Mouse (Mus musculus) heart, embryonic 10.5 days (tissue): ENCODE results near the gene Crtc1. TPM values are rescaled to one million over a fixed set of nuclear protein-coding genes. Genes with fewer than 3 reads are reported as not detected.

Source experiments
- DNase-seq: peaks from one replicate; pipeline ENCODE4 v3.0.0-alpha.2; 2017; ENCODE audit warnings: low spot score
- H3K27ac ChIP-seq: fragments of 300-500 bp; sonication (generic); 2 replicates; pipeline ENCODE4 v1.5.1; 2016; ENCODE audit warnings: mild to moderate bottlenecking
- H3K27me3 ChIP-seq: fragments of 300-500 bp; sonication (generic); 2 replicates; pipeline ENCODE4 v1.6.1; 2016; ENCODE audit warnings: mild to moderate bottlenecking; ENCODE audit not compliant: poor library complexity, insufficient read depth, severe bottlenecking
- H3K36me3 ChIP-seq: fragments of 300-500 bp; sonication (generic); 2 replicates; pipeline ENCODE4 v1.6.1; 2016; ENCODE audit warnings: mild to moderate bottlenecking, moderate library complexity
- H3K4me1 ChIP-seq: fragments of 300-500 bp; sonication (generic); 2 replicates; pipeline ENCODE4 v1.6.1; 2016; ENCODE audit warnings: mild to moderate bottlenecking
- H3K4me3 ChIP-seq: fragments of 300-500 bp; sonication (generic); 2 replicates; pipeline ENCODE4 v1.5.1; 2016; ENCODE audit warnings: mild to moderate bottlenecking, moderate library complexity
- H3K9me3 ChIP-seq: fragments of 300-500 bp; sonication (generic); 2 replicates; pipeline ENCODE4 v1.6.1; 2016; ENCODE audit warnings: mild to moderate bottlenecking, moderate library complexity
- WGBS: fragments of 180-500 bp; shearing (Covaris S2); methylation state at CpG from one replicate; pipeline ENCODE4 v1.1.7; 2016; 5-methylcytosine and 5-hydroxymethylcytosine counted together
- polyA plus RNA-seq: library from polyadenylated mRNA; unstranded; fragments of >200 nt; fragmentation: Nextera tagmentation; extraction: Ambion mirVana; gene quantifications from 2 replicates; pipeline ENCODE4 v1.2.1, GENCODE M21; 2016

Crtc1 gene
- polyA plus RNA-seq, 1 experiment from 2014 or later: 15.8 TPM

DNA sequence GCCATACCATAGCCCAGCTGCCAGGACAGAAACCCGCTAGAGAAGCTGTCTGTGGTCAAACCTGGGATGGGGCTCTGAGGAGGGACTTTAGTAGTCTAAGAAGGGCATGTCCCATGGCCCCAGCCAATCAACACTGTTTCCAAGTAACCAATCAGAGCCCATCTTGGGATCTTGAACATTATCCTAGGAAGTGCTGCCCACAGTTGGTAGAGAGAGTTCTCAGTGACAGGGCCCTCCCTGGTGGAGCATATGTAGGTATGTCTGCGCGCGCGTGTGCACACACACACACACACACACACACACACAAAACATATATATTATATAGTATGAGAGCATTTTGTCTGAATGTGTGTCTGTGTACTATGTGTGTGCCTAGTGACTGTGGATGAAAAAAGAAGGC is 46.3 kb downstream of the Crtc1 start:
- no peak for DNase-seq
- 81% methylated on average over 5 of the region's 5 CpGs for WGBS
- Histone ChIP-seq H3K36me3 (peaks cover 29% of the 10 kb centered on the region), H3K4me3 (no peak overlapping the region), H3K4me1 (peaks cover 11% of the 10 kb centered on the region), H3K9me3 (no peaks in the 10 kb centered on the region), H3K27me3 (peaks cover 7% of the 10 kb centered on the region; the same call in 1 of the 2 replicates), H3K27ac (no peak overlapping the region)

GRCm38 (mm10) chr8:70389678-70390077 is 49.7 kb downstream of the Crtc1 start:
- no peak overlapping the region for H3K4me3 ChIP-seq
- H3K9me3 ChIP-seq: no peaks in the 10 kb centered on the region
- peaks cover 53% of the 10 kb centered on the region for H3K36me3 ChIP-seq
- 80% methylated on average over 2 of the region's 2 CpGs for WGBS
- 0 out of 2 replicates have a peak, but pooled peaks cover 4% of the 10 kb centered on the region for H3K27me3 ChIP-seq
- H3K4me1 ChIP-seq: peaks cover 10% of the 10 kb centered on the region
- DNase-seq: no peak
- no peak overlapping the region for H3K27ac ChIP-seq

- Histone ChIP-seq H3K27ac (no peak overlapping the region), H3K9me3 (no peaks in the 10 kb centered on the region), H3K36me3 (peaks cover 30% of the 10 kb centered on the region), H3K27me3 (peaks cover 51% of the 10 kb centered on the region), H3K4me1 (peaks cover 5% of the 10 kb centered on the region; the same call in 1 of the 2 replicates), H3K4me3 (no peak overlapping the region)
- DNase-seq: no peak
- 42% methylated on average over 3 of the region's 3 CpGs for WGBS
These were observed 56.1 kb downstream of the Crtc1 start for GRCm38 (mm10) chr8:70383287-70383686.

- H3K27me3 ChIP-seq: peaks cover 79% of the 10 kb centered on the region
- 0 out of 2 replicates have a peak, but pooled peaks cover 5% of the 10 kb centered on the region for H3K36me3 ChIP-seq
- no peaks in the 10 kb centered on the region for H3K9me3 ChIP-seq
- no peak overlapping the region for H3K27ac ChIP-seq
- H3K4me3 ChIP-seq: no peak overlapping the region
- peaks cover 15% of the 10 kb centered on the region for H3K4me1 ChIP-seq
- DNase-seq: no peak
- WGBS: 78% methylated on average over 12 of the region's 12 CpGs
These were observed 59.3 kb downstream of the Crtc1 start for GRCm38 (mm10) chr8:70380069-70380468.

- Histone ChIP-seq H3K36me3 (no peaks in the 10 kb centered on the region), H3K9me3 (no peaks in the 10 kb centered on the region), H3K27me3 (peaks cover 98% of the 10 kb centered on the region), H3K27ac (no peak overlapping the region), H3K4me1 (peaks cover 37% of the 10 kb centered on the region), H3K4me3 (no peak overlapping the region)
- DNase-seq: no peak
- WGBS: 13% methylated on average over 15 of the region's 15 CpGs
These were observed 62.3 kb downstream of the Crtc1 start for GRCm38 (mm10) chr8:70377049-70377448.

GRCm38 (mm10) chr8:70376275-70376741 is 63.1 kb downstream of the Crtc1 start:
- Histone ChIP-seq H3K4me3 (peak overlapping the region; percentile 30), H3K9me3 (no peaks in the 10 kb centered on the region), H3K27ac (no peak overlapping the region), H3K27me3 (peaks cover 98% of the 10 kb centered on the region), H3K36me3 (no peaks in the 10 kb centered on the region), H3K4me1 (peaks cover 40% of the 10 kb centered on the region)
- WGBS: 9% methylated on average over 37 of the region's 37 CpGs
- DNase-seq: no peak

- no peak overlapping the region for H3K27ac ChIP-seq
- peaks cover 90% of the 10 kb centered on the region for H3K27me3 ChIP-seq
- no peaks in the 10 kb centered on the region for H3K36me3 ChIP-seq
- no peaks in the 10 kb centered on the region for H3K9me3 ChIP-seq
- peak overlapping the region; percentile 12; the same call in 1 of the 2 replicates for H3K4me3 ChIP-seq
- H3K4me1 ChIP-seq: peaks cover 44% of the 10 kb centered on the region
- no peak for DNase-seq
- 8% methylated on average over 35 of the region's 35 CpGs for WGBS
These were observed 64.0 kb downstream of the Crtc1 start for GRCm38 (mm10) chr8:70375212-70375859.

DNA sequence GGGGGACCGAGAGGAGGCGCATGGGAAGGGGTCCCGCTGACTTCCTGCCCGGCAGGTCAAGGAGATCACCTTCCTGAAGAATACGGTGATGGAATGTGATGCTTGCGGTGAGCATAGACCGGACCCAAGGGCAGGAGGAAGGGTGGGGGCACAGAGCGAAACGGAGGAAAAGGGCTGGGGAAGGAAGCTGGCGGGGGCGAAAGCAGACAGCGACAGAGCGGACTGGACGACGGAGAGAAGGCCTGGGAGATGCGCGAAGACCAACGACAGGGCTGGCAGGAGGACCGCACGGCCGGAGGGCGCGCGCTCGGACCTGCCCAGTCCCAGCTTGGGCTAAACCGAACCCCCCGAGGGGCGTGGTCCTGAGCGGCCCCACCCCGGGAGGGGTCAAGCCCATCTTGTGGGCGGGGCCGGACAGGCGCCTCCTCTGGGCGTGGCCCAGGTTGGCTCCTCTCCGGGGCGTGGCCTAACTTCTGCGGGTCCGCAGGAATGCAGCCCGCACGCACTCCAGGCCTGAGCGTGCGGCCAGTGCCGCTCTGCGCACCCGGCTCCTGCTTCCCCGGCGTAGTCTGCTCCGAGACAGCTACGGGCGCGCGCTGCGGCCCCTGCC is 65.0 kb downstream of the Crtc1 start:
- Histone ChIP-seq H3K4me1 (peaks cover 46% of the 10 kb centered on the region), H3K27ac (peak overlapping the region; percentile 54; the same call in 1 of the 2 replicates), H3K4me3 (peak overlapping the region; percentile 59), H3K36me3 (no peaks in the 10 kb centered on the region), H3K9me3 (no peaks in the 10 kb centered on the region), H3K27me3 (peaks cover 81% of the 10 kb centered on the region)
- WGBS: under 1% methylated on average over 53 of the region's 53 CpGs
- DNase-seq: peak; percentile 89

DNA sequence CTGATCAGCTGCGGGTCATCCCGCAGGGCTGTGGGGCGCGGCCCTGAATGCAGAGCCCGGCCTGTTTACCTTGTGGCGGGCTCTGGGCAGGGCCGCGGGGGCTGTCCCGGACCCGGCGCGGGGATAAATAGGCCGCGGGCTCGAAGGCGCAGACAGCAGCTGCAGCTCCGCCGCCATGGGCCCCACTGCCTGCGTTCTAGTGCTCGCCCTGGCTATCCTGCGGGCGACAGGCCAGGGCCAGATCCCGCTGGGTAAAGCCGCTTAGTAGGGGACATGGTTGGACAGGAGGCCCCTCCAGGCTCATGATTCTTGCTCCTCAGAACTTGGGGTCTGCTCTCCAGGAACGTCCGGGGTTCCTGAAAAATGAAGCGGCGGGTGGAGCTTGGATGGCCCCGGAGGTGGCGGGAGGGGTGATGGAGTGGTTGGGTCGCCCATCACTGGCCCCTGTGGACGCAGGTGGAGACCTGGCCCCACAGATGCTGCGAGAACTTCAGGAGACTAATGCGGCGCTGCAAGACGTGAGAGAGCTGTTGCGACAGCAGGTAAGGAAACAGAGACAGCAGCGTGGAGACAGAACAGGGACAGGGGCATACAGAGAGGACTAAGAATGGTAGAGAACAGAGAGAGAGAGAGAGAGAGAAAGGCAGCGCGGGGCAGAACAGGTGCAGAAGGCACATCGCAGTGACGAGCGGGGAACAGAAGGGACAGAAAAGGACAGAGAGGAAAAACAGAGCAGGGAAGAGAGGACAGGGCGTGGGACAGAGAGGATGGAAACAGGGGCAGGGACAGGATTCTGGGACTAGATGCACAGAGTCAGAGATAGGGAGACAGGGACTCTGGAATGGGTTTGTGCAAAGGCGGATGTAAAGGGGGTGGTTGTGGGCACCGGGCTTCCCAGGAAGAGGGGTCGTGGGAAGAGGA is 65.7 kb downstream of the Crtc1 start, which contains the start of gene Comp:
Gene Comp (plus strand): TSS at position 162 of the 921 bp plus-strand sequence.
- Histone ChIP-seq H3K27me3 (peaks cover 74% of the 10 kb centered on the region), H3K4me1 (peaks cover 51% of the 10 kb centered on the region), H3K36me3 (no peaks in the 10 kb centered on the region), H3K9me3 (no peaks in the 10 kb centered on the region), H3K27ac (peak within 1 kb of the TSS; percentile 54; the same call in 1 of the 2 replicates), H3K4me3 (peak within 1 kb of the TSS; percentile 59)
- WGBS: 4% methylated on average over 47 of the region's 47 CpGs
- no peak for DNase-seq

DNA sequence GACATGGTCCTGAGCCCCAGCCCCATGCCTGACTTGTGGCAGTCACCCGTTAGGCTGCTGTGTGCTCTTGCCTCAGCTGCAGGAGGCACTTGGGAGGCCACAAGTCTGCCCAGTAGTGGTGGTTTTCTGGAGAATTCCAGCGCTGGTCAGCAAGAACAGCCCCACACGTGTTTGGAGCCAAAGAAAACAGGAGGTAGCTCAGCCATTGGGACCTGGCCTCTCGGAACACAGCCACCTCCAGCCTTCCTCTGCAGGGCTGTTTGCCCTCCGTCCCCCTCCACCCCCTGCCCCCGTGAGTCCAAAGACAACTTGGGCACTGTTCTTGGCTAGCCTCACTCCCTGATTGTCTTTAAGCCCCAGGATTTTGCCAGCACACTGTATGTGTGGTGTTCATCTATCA is 67.4 kb downstream of the Crtc1 start:
- WGBS: 31% methylated on average over 6 of the region's 6 CpGs
- Histone ChIP-seq H3K9me3 (no peaks in the 10 kb centered on the region), H3K27me3 (peaks cover 56% of the 10 kb centered on the region), H3K27ac (no peak overlapping the region), H3K36me3 (no peaks in the 10 kb centered on the region), H3K4me1 (peaks cover 51% of the 10 kb centered on the region), H3K4me3 (no peak overlapping the region)
- no peak for DNase-seq

DNA sequence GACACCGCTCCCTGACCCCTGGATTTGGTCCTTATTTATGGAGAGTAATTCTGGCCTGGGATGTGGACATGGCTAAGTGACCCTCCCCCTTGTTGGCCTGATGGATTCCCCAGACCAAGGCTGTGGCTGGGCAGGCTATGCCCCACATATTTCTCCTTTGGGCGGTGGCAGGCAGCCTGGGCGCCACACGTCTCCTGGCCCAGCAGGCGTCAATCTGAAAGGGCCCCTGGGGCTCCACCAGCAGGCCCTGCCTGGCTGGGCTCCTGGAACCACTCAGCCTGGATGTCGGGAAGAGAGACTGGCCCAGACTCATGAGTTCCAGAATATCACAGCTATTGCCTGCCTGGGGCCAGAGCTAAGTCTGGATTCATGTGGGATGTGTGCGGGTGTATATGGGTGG is 68.9 kb downstream of the Crtc1 start:
- WGBS: 75% methylated on average over 7 of the region's 7 CpGs
- Histone ChIP-seq H3K9me3 (no peaks in the 10 kb centered on the region), H3K4me3 (no peak overlapping the region), H3K27ac (peak overlapping the region; percentile 44; the same call in 1 of the 2 replicates), H3K4me1 (peaks cover 40% of the 10 kb centered on the region), H3K36me3 (no peaks in the 10 kb centered on the region), H3K27me3 (peaks cover 49% of the 10 kb centered on the region)
- DNase-seq: no peak

DNA sequence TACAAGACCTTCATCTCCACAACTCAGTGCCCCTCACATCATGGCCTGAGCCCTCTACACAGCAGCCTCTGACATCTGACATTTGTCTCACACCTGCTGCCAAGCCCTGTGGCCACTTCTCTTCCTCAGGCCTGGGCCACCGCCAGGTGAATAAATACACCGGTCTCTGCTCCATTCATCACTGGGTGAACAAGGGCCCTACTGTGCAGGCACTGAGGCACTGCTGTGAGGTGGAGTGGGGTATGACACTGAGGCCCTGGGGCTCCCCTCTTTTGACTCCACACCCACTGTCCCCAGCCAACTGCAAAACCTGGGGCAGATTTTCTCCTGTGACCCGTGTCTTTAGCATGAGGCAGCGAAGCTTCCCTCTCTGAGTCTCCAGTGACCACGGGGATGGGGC is 72.8 kb downstream of the Crtc1 start:
- no peak overlapping the region for H3K27ac ChIP-seq
- no peaks in the 10 kb centered on the region for H3K36me3 ChIP-seq
- no peak for DNase-seq
- peaks cover 12% of the 10 kb centered on the region for H3K4me1 ChIP-seq
- WGBS: 74% methylated on average over 5 of the region's 5 CpGs
- no peaks in the 10 kb centered on the region for H3K9me3 ChIP-seq
- H3K4me3 ChIP-seq: no peak overlapping the region
- peaks cover 10% of the 10 kb centered on the region for H3K27me3 ChIP-seq
